Mouse (Mus musculus) forebrain, embryonic 13.5 days (tissue): ENCODE measurements at regions not wholly inside any gene's neighbourhood (a gene's known extent, or its start where the extent isn't known, plus 50 kb on each side); places are given as distances from the start of the nearest gene placed in this dataset.

ENCODE experiments used
- ATAC-seq: fragments of 200-750 bp; cut with Nextera tagmentation; 2 replicates; pipeline ENCODE4 v1.8.0; 2017
- H3K27ac ChIP-seq: fragments of 300-500 bp; sonication (generic); 2 replicates; pipeline ENCODE4 v1.5.1; 2015; ENCODE audit warnings: inconsistent platforms, mild to moderate bottlenecking, moderate library complexity
- H3K27me3 ChIP-seq: fragments of 300-500 bp; sonication (generic); 2 replicates; pipeline ENCODE4 v1.6.1; 2015; ENCODE audit warnings: mild to moderate bottlenecking, inconsistent platforms
- H3K36me3 ChIP-seq: fragments of 300-500 bp; sonication (generic); 2 replicates; pipeline ENCODE4 v1.6.1; 2015; ENCODE audit warnings: mild to moderate bottlenecking, inconsistent platforms; ENCODE audit not compliant: poor library complexity, severe bottlenecking
- H3K4me1 ChIP-seq: fragments of 300-500 bp; sonication (generic); 2 replicates; pipeline ENCODE4 v1.6.1; 2015; ENCODE audit warnings: inconsistent platforms
- H3K4me2 ChIP-seq: fragments of 300-500 bp; sonication (generic); 2 replicates; pipeline ENCODE4 v1.6.1; 2015; ENCODE audit warnings: inconsistent platforms, mild to moderate bottlenecking, moderate library complexity
- H3K4me3 ChIP-seq: fragments of 300-500 bp; sonication (generic); 2 replicates; pipeline ENCODE4 v1.5.1; 2015; ENCODE audit warnings: mild to moderate bottlenecking, inconsistent platforms
- H3K9ac ChIP-seq: fragments of 300-500 bp; sonication (generic); 2 replicates; pipeline ENCODE4 v1.6.1; 2015; ENCODE audit warnings: mild to moderate bottlenecking, inconsistent platforms
- H3K9me3 ChIP-seq: fragments of 300-500 bp; sonication (generic); replicated peaks from 2 replicates; pipeline ENCODE4 v1.6.1; 2016; ENCODE audit warnings: inconsistent platforms
- WGBS: fragments of 180-500 bp; shearing (Covaris S2); methylation state at CpG from one replicate; pipeline ENCODE4 v1.1.7; 2015; 5-methylcytosine and 5-hydroxymethylcytosine counted together

DNA sequence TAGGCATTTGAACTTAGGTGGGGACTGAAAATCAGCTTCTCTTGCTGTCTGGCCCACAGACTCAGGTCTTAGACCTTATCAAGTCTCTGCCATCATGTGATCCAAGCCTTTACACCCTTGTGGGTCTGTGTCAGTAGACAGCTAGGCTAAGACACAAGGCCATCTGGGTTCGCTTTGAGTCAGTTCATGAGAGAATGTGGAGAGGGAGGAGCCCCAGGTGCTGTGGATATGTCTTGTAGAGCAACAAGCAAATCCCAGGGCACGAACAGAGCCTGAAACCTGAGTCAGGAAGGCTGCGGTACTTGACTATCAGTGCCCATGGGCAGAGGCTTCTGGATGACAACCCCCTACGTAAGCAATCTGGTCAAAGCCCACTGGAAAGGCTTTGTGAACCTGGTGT, 55.6 kb upstream of the S1pr3 start:
- H3K36me3 ChIP-seq, result no peaks in the 10 kb centered on the region
- H3K4me1 ChIP-seq, result no peaks in the 10 kb centered on the region
- no peak for ATAC-seq
- no peak overlapping the region for H3K4me3 ChIP-seq
- H3K9me3 ChIP-seq, result no peaks in the 10 kb centered on the region
- H3K27ac ChIP-seq, result no peak overlapping the region
- no peaks in the 10 kb centered on the region for H3K27me3 ChIP-seq
- WGBS, result 88% methylated on average over 4 of the region's 4 CpGs
- H3K9ac ChIP-seq, result no peak overlapping the region
- no peak overlapping the region for H3K4me2 ChIP-seq

DNA sequence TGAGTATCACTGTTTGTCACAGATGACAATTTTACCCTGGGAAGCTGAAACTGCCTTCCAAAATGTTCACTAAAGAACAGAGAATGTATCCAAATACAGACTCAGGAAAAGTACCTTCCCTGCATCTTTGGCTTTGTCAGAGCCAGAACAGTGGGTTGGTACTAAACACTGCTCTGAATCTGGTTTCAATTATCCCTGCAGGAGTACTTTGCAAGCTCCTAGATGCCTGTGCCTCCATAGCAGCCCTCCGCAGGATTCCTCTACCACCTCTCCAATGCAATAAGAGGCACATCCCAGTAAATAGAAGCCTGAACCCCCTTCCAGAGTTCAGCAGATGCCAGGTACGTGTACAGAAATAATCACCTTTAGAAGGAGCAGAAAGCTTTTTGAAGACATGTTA, 52.9 kb upstream of the S1pr3 start:
- H3K4me3 ChIP-seq, result no peak overlapping the region
- WGBS, result 86% methylated on average over 2 of the region's 2 CpGs

More for the DNA sequence above, 52.9 kb upstream of the S1pr3 start:
- Histone ChIP-seq H3K4me1 (no peaks in the 10 kb centered on the region), H3K4me2 (no peak overlapping the region), H3K9ac (no peak overlapping the region), H3K9me3 (no peaks in the 10 kb centered on the region), H3K27me3 (no peaks in the 10 kb centered on the region), H3K27ac (no peak overlapping the region), H3K36me3 (no peaks in the 10 kb centered on the region)
- no peak for ATAC-seq
